Mouse (Mus musculus): ENCODE data around the gene Sh3rf1.

Sh3rf1 gene

DNA sequence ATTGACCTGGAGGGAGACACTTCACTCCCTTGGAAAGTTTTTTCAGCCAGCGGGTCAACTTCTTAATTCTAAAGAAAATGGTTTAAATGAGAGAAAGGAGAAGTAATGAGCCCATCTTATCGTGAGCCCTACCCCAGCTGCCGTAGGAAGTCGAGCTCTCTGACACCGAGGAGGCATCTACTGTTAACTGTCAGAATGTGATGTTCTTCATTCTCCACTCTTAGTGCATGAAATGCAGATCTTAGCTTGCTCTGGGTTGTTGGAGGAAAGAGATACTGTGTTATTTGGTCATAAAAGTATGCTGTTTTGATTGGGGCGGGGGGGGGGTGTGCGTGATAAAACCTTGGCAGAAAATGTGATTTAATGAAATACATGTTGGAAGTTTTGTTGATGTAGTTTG is 62.7 kb downstream of the Sh3rf1 start:
- in situ Hi-C loops (cut with MboI, MseI) = no loop called here

DNA sequence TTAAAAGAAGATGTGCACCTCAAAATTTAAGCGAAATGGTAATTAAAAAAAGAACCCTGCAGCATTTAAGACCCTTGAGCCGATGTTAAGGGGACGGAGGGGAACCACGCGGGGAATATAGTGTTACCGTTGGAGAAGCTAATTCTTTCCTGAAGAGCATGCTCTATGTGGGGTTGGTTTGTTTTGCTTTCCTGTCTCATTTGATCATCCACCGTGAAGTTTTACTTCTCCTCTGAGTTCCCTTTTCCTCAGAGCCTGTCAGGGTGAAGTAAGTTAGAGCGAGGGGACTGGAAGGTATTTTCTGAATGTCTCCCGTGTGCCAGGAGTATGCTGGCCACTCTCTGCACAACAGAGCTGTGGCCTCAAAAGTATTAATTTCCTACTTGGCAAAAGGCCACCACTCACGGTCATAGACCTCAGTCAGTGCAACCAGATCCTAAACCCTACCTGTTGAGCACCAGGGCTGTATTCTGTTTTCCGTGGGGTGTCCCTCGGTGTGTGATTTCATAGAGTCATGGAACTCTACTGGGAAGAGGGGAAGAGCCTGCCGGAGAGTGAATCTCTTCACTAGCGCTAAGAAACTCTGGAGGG is 63.2 kb downstream of the Sh3rf1 start:
- in situ Hi-C loops (cut with MboI, MseI) = no loop called here

DNA sequence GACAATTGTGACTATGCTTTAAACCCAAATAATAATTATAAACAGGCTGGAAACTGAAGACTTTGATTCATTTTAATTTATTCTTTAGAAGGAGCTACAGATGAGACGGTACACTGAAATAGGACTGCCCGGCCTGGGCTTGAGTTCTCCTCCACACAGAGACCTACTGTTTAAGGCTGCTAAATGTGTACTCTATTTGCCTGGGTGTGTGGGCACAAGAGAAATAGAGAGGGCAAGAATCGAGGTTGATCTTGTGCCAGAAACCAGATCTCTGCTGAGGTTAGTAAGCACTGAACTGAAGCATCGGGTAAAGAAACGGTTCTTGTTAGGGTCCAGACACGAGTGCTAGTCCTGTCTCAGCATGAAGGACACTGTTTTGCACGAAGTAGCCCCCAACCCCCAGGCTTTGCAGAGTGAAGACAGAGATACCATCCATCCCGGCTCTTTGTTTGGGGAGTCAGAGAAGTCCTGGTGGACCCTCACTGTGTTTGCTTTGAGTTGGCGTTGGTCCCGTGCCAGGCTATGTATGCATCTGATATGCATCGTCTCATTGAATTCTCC is 64.4 kb downstream of the Sh3rf1 start:
- in situ Hi-C loops (cut with MboI, MseI) = no loop called here

DNA sequence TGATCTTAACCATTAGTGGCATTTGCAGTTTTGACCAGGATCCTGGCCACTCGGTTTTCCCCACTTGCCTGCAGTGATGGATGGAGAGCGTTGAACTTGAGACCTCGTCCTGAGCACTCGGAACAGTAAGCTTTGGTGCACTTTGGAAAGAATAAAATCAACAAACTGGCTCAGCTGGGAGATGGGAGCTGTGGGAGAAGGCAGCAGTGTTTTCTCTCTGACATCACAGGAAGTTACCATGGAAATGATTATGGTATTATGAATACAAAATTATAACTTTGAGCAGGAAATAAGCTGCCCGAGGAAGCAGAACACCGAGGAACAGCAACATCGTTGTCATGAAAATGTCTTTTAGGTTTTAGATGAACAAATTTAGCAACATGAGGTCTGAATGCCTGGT is 65.0 kb downstream of the Sh3rf1 start:
- in situ Hi-C loops (cut with MboI, MseI) = no loop called here

DNA sequence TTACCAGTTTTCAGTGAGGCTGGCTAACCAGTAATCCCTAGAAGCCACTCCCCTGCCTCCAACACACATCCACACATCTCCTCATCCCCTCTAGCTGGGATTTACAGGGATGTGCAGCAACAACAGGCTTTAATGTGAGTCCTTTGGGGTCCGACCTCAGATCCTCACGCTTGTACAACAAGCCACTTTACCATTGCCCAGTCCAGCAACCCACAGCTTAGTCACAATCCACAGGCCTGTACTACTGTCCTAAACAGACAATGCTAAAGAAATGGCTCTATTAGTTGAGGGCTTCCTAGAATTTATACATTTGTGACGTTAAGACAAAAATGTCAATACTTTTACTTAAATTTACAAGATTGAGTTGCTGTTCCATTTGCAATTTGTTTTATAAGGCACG is 71.4 kb downstream of the Sh3rf1 start:
- in situ Hi-C loops (cut with MboI, MseI) = no loop called here

DNA sequence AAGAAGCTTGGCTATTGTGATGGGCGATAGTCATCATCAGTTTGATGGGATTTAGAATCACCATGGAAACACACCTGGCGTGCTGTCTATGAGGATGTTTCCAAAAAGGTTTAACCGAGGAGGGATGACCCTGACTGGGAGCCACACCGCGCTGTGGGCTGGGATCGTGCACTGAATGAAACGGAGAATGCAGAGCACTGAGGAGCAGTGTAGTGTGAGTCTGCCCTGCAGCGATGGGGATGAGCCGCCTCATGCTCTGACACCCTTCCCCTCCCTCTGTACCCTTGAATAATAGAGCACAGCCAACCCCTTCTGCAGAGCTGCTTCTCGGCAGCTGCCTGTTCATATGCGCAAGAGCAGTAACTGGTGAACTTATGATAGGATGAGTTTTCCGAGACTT is 71.8 kb downstream of the Sh3rf1 start:
- in situ Hi-C loops (cut with MboI, MseI) = no loop called here

DNA sequence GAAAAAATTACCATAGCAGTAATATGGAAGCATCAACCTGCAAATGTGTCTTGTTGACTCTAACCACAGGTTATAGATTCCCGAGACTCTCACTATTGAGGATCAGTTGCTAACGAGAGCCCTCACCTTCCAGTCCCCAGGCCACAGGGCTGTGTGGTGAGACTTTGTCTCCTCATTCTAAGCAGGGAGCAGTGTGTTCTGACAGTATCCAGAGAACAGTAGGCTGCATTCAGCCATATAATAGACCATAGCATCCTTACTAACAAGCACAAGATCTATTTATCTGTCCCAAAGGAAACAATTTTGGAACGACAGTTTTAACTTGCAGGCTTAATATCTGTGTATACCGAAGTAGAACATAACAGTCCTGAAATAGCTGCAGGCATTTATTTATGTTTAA is 75.2 kb downstream of the Sh3rf1 start:
- in situ Hi-C loops (cut with MboI, MseI) = no loop called here

DNA sequence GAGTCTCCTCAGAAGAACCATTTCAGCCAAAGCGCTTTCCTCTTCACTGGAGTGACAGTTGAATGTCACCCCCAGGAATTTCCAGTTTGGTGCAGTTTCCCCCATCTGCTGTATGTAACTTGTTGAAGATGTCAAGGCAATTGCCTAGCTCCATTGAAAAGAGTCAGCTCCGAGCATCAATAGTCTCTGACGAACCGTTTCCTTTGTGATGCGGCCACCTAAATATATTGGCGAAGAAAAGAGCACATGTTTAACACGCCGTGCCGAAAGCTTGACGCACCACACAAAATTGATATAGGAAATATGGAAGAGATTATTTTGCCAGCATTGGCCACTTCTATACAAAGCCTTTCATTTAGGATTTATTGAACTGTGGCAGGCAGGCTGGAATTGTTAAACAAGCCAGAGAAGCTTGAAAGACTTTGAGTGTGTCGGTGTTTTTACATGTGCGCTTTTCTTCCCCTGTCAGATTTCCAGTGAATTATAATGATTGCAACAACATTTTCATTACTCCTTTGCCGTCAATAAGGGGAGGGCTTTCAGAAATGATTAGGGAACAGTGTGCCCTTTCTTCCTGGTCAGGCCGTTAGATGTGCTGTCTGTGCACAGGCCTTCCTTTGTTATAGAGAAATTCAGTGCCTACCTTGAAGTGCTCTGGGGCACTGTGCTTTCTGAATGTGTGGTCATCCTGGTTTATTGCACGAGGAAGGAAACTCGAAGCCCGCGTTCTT is 77.8 kb downstream of the Sh3rf1 start:
- in situ Hi-C loops (cut with MboI, MseI) = no loop called here

DNA sequence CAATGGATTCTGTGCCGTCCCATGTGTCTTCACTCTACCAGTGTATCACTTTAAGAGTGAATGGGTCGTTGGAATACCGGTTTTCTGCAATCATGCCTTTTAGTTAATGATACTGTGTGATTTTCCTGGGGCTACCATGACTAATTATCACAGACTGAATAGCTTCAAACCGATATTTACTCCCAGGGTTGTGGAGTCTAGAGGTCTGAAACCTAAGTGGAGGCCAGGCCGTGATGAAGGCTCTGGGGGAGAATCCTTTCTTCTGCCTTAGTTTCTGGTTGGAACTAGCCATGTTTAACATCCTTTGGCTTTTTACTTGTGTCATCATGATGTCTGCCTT is 78.3 kb downstream of the Sh3rf1 start:
- in situ Hi-C loops (cut with MboI, MseI) = no loop called here

DNA sequence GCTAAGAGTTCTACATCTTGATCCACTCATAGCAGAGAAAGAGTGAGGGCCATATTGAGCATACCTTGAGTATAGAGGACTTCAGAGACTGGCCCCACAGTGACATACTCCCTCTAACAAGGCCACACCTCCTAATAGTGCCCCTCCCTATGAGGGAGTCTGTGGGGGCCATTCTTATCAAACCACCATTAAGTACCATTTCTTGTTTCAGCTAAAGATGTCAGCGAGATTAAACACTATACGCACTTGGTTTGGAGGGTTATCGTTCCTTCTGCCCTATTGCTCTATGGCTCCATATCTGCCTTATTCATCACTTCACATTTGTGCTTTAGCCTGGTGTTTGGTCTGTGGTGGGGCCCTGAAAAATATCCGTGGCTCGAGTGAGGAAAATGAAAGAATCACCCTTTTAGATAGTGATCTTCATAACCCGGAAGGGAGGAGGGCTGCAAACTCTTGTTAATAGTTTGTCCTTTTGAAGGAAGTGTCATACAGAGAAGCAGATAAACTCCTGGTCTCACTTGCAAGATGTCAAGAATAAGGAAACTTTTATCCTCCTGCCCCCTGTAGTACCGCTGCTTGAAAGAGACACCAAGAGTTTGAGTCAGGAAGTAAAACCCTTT is 81.9 kb downstream of the Sh3rf1 start:
- in situ Hi-C loops (cut with MboI, MseI) = no loop called here

DNA sequence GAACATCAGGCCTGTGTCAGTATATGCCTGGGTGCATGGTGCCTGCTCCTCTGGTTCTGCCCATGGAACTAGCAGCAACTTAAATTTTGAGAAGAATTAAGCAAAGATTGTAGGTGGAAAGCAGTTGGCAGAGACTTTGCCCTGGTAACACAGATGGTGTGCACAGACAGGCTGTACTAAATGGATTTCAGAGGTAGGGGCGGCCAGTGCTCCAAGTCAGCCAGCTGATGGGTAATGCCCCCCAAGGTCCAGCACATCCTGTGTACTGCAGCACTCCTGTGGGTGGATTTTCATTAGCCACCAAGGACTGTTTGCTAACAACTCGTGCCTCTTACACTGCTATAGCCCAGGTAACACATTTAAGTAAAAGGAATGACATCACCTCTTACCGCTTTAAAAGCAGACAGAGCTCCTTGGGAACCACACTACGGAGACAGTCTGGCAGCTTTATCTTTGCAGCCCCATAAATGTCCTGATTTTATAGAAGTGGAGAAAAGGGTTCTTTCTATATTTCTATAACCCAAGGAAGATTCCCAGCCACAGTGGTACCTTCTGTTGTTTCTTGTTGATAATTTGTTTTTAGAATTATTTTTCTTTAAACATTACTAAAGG is 82.9 kb downstream of the Sh3rf1 start:
- in situ Hi-C loops (cut with MboI, MseI) = no loop called here

DNA sequence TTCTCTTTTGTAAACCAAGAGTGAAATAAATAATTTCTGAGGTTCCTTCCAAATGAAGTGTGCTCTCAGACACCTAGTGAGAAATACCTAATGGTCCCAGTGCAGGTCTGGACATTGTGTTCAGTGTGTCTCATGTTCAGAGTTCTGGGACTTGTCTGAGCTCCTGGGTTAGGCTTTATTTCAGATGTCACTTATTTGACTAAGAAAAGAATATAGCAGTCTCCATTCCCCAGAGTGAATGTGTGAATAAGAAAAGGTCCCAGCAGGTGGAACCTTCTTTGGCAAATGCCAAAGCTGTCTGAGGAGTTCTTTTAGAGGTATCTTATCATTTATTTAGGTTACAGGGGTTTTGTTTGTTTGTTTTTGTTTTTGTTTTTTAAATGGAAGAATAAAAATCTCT is 85.2 kb downstream of the Sh3rf1 start:
- in situ Hi-C loops (cut with MboI, MseI) = no loop called here

DNA sequence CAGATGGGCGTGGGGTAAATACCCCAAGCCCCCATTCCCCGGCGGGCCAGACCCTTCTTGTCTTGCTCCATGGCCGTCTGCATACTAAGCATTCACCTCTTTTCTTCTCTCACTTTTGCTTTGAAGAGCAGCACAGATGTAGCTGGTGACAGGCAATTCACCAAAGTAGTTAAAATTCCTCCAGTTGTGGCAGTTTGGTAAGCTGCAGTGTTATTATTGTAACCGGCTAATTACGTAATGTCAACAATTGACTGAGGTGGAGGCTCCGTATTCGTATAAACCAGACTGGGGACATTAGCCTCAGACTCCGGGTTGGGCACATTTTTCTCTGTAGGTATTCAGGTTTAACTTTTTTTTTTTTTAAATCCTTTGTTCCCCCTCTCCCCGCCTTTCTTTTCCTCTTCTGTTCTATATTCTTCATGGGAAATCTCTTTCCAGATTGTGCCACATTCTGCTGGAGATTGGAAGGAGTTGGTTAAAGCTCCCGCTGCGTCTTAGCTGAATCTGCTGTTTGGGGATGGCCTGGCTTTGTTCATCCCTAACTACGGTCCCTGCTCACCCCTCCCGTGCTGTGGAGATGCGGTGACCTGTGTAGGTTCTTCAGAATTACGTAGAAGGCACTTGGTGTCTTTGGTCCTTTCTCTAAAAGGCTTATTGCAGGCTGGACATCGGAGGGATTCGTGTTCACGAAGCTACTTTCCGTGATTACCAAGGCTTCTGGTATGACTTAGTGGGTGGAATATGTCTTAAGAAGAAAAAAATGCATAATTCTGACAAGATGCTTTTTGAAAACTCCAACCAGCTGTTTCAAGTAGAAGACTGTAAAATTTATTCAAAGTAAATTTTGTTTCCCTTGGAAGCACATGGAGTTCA is 86.1 kb downstream of the Sh3rf1 start:
- in situ Hi-C loops (cut with MboI, MseI) = no loop called here

DNA sequence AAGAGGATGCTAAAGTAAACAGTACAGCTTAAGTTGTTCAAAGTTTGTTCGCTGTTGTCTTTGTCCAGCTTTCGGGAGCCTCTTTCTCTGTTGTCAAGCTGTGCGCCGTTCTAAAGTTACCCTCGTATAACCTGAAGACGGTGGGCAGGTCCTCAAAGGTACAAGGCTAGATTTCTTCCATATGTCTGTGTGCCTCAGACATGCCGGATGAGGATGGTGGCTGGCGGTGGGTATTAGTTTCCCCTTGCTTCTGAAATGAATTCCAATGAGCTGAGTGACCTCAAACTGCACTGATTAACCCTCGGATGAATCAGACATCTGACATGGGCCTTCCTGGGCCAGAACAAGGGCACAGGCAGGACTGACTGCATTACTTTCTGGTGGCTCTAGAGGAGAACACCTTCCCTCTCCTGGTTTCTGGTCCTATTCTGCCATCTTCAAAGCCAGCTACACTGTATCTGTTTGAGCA is 86.8 kb downstream of the Sh3rf1 start:
- in situ Hi-C loops (cut with MboI, MseI) = no loop called here

DNA sequence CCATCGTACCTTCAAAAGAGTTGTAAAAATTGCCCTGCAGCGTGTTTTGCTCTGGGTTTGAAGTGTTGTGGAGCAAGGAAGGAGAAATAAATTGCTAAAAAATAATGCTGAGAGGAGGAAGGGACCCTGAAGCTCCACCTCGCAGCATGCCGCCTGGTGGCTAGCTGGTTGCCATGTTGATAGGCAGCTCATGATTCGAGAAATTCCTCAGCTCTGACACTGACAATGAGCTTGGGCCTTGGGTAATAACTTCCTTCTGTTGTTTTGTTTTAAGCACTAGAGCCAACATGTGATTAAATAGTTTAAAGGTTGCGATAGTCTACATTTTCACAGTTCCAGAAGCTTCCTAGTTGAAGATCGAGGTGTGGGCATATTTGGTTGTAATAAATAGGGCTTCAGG is 89.3 kb downstream of the Sh3rf1 start:
- in situ Hi-C loops (cut with MboI, MseI) = no loop called here

DNA sequence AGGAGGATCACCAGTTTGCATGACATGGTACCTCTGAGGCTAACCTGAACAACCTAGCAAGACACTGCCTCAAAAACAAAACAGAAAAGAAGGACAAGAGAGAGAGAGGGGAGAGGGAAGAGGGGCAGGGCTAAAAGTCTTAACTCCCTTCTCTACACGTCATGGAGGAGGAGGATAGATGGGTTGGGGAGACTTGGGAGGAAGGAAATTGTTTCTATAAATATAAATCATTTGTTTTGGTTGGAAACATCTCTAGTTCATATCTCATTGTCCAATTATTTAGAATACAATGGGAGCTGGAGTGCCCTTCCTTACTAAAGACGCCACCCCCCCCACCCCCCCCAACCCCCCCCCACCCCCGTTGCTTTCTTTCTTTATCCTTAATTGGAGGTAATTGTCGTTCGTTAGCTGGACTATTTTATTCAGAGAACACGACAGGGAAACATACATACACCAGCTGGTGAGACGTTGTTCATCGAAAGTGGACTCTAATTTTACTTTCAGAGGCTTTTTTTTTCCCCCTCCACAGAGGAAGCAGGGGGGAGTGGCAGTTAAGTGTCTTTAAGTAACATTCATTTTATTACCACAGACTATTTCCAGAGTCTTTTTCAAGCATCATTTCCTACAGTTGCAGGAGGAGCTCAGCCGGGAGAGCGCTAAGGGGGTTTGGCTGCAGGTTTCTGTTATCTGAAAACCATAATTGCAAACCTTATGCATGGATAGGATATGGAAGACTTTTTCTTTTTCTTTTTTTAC is 92.5 kb downstream of the Sh3rf1 start:
- in situ Hi-C loops (cut with MboI, MseI) = no loop called here

DNA sequence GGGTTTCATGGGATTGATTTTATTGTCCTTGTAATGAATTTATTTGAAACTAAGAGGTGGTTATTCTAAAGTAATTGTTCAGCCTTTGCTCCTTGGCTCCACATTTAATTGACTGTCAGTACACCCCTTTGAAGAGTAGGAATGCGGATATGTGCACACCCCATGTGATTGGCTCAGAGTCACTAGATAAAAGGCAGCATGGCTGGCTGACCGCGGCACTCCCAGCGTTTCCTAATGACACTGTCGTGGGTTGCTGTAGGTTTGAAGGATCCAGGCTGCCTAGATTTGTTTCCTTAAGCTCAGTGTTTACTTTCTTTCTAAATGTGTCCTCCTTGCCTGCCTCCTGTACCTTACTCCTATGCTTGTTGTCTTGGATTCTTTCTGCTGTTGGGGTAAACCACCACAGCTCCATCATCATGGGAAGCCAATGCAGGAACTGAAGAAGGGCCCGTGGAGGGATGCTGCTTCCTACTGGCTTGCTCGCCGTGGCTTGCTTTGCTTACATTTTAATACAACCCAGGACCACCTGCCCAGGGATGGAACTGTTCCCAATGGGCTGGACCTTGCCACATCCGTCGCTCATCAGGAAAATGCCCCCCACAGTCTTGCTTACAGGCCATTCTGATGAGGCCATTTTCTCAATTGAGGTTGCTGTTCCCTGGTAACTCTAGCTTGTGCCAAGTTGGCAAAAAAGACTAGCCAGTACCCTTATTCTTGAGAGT is 93.3 kb downstream of the Sh3rf1 start:
- in situ Hi-C loops (cut with MboI, MseI) = no loop called here

DNA sequence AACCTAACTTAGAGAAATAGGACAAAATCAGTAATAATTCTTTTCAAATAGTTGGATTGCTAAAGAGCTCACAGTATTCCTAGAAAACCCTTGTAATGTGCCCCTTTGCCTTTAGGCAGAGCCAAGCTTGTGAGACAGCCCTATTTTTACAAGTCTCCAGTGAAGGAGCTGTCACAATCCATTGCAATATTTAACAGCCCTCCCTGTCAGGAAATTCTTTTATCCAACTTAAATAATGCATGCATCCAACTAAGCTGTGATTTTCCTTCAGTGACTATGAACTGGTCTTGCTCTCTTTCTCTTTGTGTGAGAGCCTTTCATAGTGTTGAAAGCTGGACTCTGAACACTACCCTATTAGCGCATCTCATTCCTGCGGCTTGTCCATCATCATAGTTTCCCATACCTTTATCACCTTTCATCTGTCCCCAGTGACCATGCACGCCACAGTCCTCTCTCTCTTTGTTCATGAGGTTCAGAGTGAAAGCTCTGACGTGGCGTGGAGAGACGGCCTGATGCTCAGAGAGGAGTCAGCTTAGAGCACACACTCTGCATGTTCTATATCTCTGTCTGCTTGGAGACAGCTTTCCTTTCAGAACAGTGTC is 94.0 kb downstream of the Sh3rf1 start:
- in situ Hi-C loops (cut with MboI, MseI) = no loop called here

DNA sequence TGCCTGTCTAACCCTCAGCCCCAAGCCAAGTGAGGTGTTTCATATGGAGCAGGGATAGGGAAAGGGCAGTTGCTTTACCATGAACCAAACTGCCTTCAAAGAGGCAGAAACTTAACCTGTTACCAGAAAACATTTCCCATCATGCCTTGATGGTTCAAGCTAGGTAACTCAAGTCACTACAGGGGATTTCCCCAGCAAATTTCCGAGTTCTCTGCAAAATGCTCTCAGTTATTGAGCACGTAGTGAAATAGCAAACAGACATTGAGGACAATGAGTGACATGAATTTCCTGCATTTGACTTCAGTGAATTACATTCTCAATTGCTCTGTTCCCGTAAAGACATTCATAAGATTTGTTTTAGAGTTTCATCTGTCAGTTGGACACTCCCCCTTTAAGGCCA is 97.5 kb downstream of the Sh3rf1 start:
- in situ Hi-C loops (cut with MboI, MseI) = no loop called here

DNA sequence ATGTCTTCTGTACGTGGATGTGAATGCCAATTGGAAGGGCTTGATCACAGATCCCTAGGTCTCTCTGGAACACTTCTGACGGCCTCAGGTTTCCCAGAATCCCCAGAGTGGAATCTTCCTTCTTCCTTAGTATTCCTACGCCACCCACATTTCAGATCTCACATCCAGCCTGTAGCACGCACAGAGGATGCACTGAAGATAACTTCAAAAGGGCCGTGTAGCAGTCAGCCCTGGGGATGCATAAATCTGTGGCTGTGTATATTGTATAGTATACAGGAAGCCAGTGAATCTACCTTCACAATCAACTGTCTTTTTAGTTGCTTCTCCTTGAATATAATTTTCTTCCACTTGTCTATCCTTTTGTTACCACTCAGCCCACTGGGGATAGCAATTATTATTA is 98.1 kb downstream of the Sh3rf1 start:
- in situ Hi-C loops (cut with MboI, MseI) = no loop called here

Measured in T-helper 2 cell (primary cell).